ENCODE assay signal across 15 mouse cellular contexts in the genomic region with DNA sequence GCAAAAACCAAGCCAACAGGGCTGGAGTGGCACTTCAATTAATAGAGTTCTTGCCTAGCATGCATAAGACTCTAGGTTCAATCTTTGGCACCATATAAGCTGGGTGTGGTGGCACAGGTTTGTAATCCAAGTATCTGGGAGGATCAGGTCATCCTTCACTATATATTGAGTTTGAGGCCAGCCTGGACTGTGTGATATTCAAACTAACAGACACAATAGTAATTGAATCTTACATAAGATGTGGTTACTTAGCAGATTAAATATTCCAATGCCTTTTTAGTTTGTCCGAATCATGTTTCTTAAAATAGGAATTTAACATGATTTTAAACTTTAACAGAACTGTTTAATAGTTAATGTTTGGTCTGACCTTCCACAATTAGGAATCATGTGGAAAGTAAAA.
"Had no signal": no experiment of that assay in that cellular context is flagged by ENCODE, and none has a peak within 500 bp of the region (broad histone marks: within the 10 kb centered on the region; RNA-seq: fewer than 3 reads in every experiment).

No protein-coding gene starts in this region.

- H3K4me3 ChIP-seq: intestine, embryonic 15.5 days; limb, embryonic 10.5 days; midbrain, embryonic 15.5 days; neural tube, embryonic 13.5 days had no signal

- H3K36me3 ChIP-seq: intestine, embryonic 15.5 days; midbrain, embryonic 15.5 days; neural tube, embryonic 13.5 days had no signal

- H3K27me3 ChIP-seq: intestine, embryonic 15.5 days; midbrain, embryonic 15.5 days; neural tube, embryonic 13.5 days had no signal

- H3K9ac ChIP-seq: midbrain, embryonic 15.5 days; neural tube, embryonic 13.5 days had no signal

- ATAC-seq: intestine, embryonic 15.5 days; lung, postnatal 0 days; midbrain, embryonic 15.5 days had no signal

- H3K9me3 ChIP-seq: intestine, embryonic 15.5 days; limb, embryonic 10.5 days; midbrain, embryonic 10.5 days; midbrain, embryonic 15.5 days; neural tube, embryonic 13.5 days had no signal

- DNase-seq: kidney, postnatal 25 days; lung, adult 2 months; lung, postnatal 36 days; retina, postnatal 1 day; right cerebral cortex, postnatal 4 days; spleen, adult 18-20 months; thymus, adult 18-20 months; thymus, postnatal 14 days had no signal

- H3K27ac ChIP-seq: intestine, embryonic 15.5 days; left cerebral cortex, adult 2 months; limb, embryonic 10.5 days; midbrain, embryonic 10.5 days; midbrain, embryonic 15.5 days; neural tube, embryonic 13.5 days had no signal
